Mouse (Mus musculus) C2C12 (cell line): ENCODE results near the gene Gm8947.
A peak's percentile ranks its signal among the peaks of the same experiment; 100 is the strongest.

ENCODE experiments used
- CEBPB ChIP-seq: IDR thresholded peaks from one replicate; pipeline ENCODE4 v1.6.1; 2011; ENCODE audit warnings: low read depth, mild to moderate bottlenecking, control low read depth, moderate library complexity
- CTCF ChIP-seq: IDR thresholded peaks from one replicate; pipeline ENCODE4 v1.5.1; 2011; ENCODE audit not compliant: control insufficient read depth, insufficient read depth, insufficient read length
- FOSL1 ChIP-seq: IDR thresholded peaks from one replicate; pipeline ENCODE4 v1.8.0; 2011; ENCODE audit warnings: mild to moderate bottlenecking, low read length; ENCODE audit not compliant: poor library complexity, insufficient read depth, severe bottlenecking
- MAX ChIP-seq: IDR thresholded peaks from one replicate; pipeline ENCODE4 v1.6.1; 2011; ENCODE audit warnings: mild to moderate bottlenecking, control low read depth
- MYOG ChIP-seq: IDR thresholded peaks from one replicate; pipeline ENCODE4 v1.6.1; 2011; ENCODE audit not compliant: control insufficient read depth, insufficient read length; ENCODE audit errors: extremely low read depth
- USF1 ChIP-seq: IDR thresholded peaks from one replicate; pipeline ENCODE4 v1.6.1; 2011; ENCODE audit warnings: low read depth, mild to moderate bottlenecking, control low read depth, moderate library complexity

GRCm38 (mm10) chr1:151227506-151227905 lies 35.3 kb downstream of the Gm8947 start:
- TF ChIP-seq CTCF: no peak
- no peak for TF ChIP-seq USF1
- no peak for TF ChIP-seq MYOG
- no peak for TF ChIP-seq MAX
- TF ChIP-seq CEBPB: no peak
- TF ChIP-seq FOSL1: peak; percentile 41
